Mouse (Mus musculus) cerebellum, adult 11-12 months (tissue): ENCODE measurements around the gene Fam222a.
A peak's percentile ranks its signal among the peaks of the same experiment; 100 is the strongest.

Source experiments
- DNase-seq: peaks from one replicate; pipeline ENCODE4 v3.0.0; 2022

Gene Fam222a

GRCm38 (mm10) chr5:114616336-114617061 lies 48.7 kb downstream of the Fam222a start:
- no peak for DNase-seq

GRCm38 (mm10) chr5:114617809-114618208 lies 50.0 kb downstream of the Fam222a start:
- no peak for DNase-seq

GRCm38 (mm10) chr5:114618851-114619250 lies 51.0 kb downstream of the Fam222a start:
- peak; percentile 42 for DNase-seq

GRCm38 (mm10) chr5:114620305-114620704 lies 52.5 kb downstream of the Fam222a start:
- no peak for DNase-seq

GRCm38 (mm10) chr5:114625590-114625989 lies 57.8 kb downstream of the Fam222a start:
- DNase-seq, result no peak

- no peak for DNase-seq
These were observed 63.5 kb downstream of the Fam222a start for GRCm38 (mm10) chr5:114631336-114631735.

- DNase-seq, result no peak
These were observed 68.3 kb downstream of the Fam222a start for GRCm38 (mm10) chr5:114636091-114636490.

GRCm38 (mm10) chr5:114638769-114639644 lies 71.2 kb downstream of the Fam222a start:
- DNase-seq, result peak; percentile 67

- DNase-seq, result no peak
These were observed 71.8 kb downstream of the Fam222a start for GRCm38 (mm10) chr5:114639645-114639957.

GRCm38 (mm10) chr5:114640809-114641208 lies 73.0 kb downstream of the Fam222a start:
- no peak for DNase-seq

GRCm38 (mm10) chr5:114644918-114645317 lies 77.1 kb downstream of the Fam222a start:
- DNase-seq, result no peak

GRCm38 (mm10) chr5:114645916-114646315 lies 78.1 kb downstream of the Fam222a start:
- DNase-seq, result no peak

GRCm38 (mm10) chr5:114647211-114647974 lies 79.6 kb downstream of the Fam222a start:
- no peak for DNase-seq

- no peak for DNase-seq
These were observed 81.0 kb downstream of the Fam222a start for GRCm38 (mm10) chr5:114648728-114649311.

GRCm38 (mm10) chr5:114651002-114651401 lies 83.2 kb downstream of the Fam222a start:
- DNase-seq, result no peak

GRCm38 (mm10) chr5:114651449-114651848 lies 83.6 kb downstream of the Fam222a start:
- no peak for DNase-seq

- DNase-seq, result no peak
These were observed 86.0 kb downstream of the Fam222a start for GRCm38 (mm10) chr5:114653656-114654437.

GRCm38 (mm10) chr5:114655721-114656120 lies 87.9 kb downstream of the Fam222a start:
- DNase-seq, result no peak

GRCm38 (mm10) chr5:114656305-114656704 lies 88.5 kb downstream of the Fam222a start:
- DNase-seq, result no peak

GRCm38 (mm10) chr5:114657426-114657825 lies 89.6 kb downstream of the Fam222a start:
- no peak for DNase-seq

GRCm38 (mm10) chr5:114658255-114658654 lies 90.4 kb downstream of the Fam222a start, which contains the start of gene Trpv4:
Gene Trpv4 (minus strand): TSS chr5:114658421.
- DNase-seq, result no peak

GRCm38 (mm10) chr5:114661029-114661428 lies 93.2 kb downstream of the Fam222a start:
- no peak for DNase-seq
